9 mouse cellular contexts compared by ENCODE assay signal in the genomic region with DNA sequence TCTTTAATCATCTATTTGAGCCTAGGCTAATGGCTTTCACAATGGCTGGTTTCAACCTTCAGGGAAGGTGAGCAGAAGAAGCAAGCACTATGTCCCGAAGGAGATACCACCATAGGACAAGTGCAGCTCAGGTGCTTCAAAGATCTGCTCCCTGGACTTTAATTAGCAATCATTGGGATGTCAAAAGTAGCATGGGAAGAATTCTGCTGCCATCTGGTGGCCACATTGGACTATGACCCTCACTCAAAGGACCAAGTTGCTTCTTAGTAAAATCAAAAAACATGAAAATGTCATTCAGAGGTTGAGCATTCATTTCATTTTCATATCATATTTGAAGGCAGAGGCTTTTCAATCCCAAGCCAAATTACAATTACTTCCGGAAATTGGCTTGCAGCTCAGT.
A peak's percentile ranks its signal among the peaks of the same experiment; 100 is the strongest.
DNase-seq lines count a peak whose midpoint lies in the region; ATAC-seq and TF ChIP-seq lines count a peak whose summit lies in the region.
"Had no signal": no experiment of that assay in that cellular context is flagged by ENCODE, and none has a peak within 500 bp of the region (broad histone marks: within the 10 kb centered on the region; RNA-seq: fewer than 3 reads in every experiment).

No protein-coding gene starts in this region.

- ATAC-seq in hindbrain, embryonic 11.5 days (ENCODE audit: low FRiP score) = no peak
- ATAC-seq in hindbrain, embryonic 16.5 days = no peak
- ATAC-seq in embryonic facial prominence, embryonic 12.5 days (ENCODE audit: insufficient number of reproducible peaks, insufficient read depth, low FRiP score, low TSS enrichment) = peak; percentile 22; the same call in 1 of the 2 replicates

- TF ChIP-seq EP300 in CH12.LX (IDR thresholded peaks at IDR 0.05; ENCODE audit: low read length) = no peak

- peak; percentile 69 to 85 for TF ChIP-seq CTCF in CH12.LX (conservative IDR thresholded peaks at IDR 0.05 in 1 of 2, IDR thresholded peaks at IDR 0.05 in 1 of 2; ENCODE audit: low read depth in 2 of 2, low read length in 2 of 2)

- no peak overlapping the region for H3K27ac ChIP-seq in hindbrain, embryonic 11.5 days (ENCODE audit: low read depth, low read length)
- H3K27ac ChIP-seq in hindbrain, embryonic 16.5 days (ENCODE audit: low read depth, low read length) = no peak overlapping the region
- no peak overlapping the region for H3K27ac ChIP-seq in CH12.LX (ENCODE audit: insufficient read depth, low read depth)
- H3K27ac ChIP-seq in embryonic facial prominence, embryonic 12.5 days = no peak overlapping the region
- H3K27ac ChIP-seq: macrophage had no signal

- H3K36me3 ChIP-seq in hindbrain, embryonic 11.5 days (ENCODE audit: control insufficient read depth, insufficient read depth, low read length) = no peaks in the 10 kb centered on the region
- H3K36me3 ChIP-seq in hindbrain, embryonic 16.5 days (ENCODE audit: control insufficient read depth, insufficient read depth, low read length) = no peaks in the 10 kb centered on the region
- H3K36me3 ChIP-seq in CH12.LX (replicated peaks in 1 of 2; ENCODE audit: control insufficient read depth in 1 of 2, insufficient read depth in 1 of 2, low read length in 1 of 2) = no peaks in the 10 kb centered on the region
- no peaks in the 10 kb centered on the region for H3K36me3 ChIP-seq in embryonic facial prominence, embryonic 12.5 days

- TF ChIP-seq RAD21 in CH12.LX (IDR thresholded peaks at IDR 0.05; ENCODE audit: low read depth, low read length) = peak; percentile 93

- no peak overlapping the region for H3K9ac ChIP-seq in hindbrain, embryonic 11.5 days (ENCODE audit: low read depth, low read length)
- no peak overlapping the region for H3K9ac ChIP-seq in hindbrain, embryonic 16.5 days (ENCODE audit: low read depth, low read length)
- H3K9ac ChIP-seq in CH12.LX (ENCODE audit: insufficient read depth, low read depth) = no peak overlapping the region
- no peak overlapping the region for H3K9ac ChIP-seq in embryonic facial prominence, embryonic 12.5 days

- no peaks in the 10 kb centered on the region for H3K79me2 ChIP-seq in CH12.LX (replicated peaks; ENCODE audit: control insufficient read depth, extremely low read depth, insufficient read depth, poor library complexity, severe bottlenecking)

- no peak overlapping the region for H3K4me3 ChIP-seq in hindbrain, embryonic 11.5 days (ENCODE audit: low read depth, low read length)
- H3K4me3 ChIP-seq in hindbrain, embryonic 16.5 days (ENCODE audit: low read length) = no peak overlapping the region
- no peak overlapping the region for H3K4me3 ChIP-seq in CH12.LX (replicated peaks in 1 of 3; ENCODE audit: low read depth in 2 of 3, low read length in 2 of 3, poor library complexity in 1 of 3)
- H3K4me3 ChIP-seq in embryonic facial prominence, embryonic 12.5 days = no peak overlapping the region

- no peaks in the 10 kb centered on the region for H3K27me3 ChIP-seq in hindbrain, embryonic 11.5 days (ENCODE audit: control insufficient read depth, insufficient read depth, low read length)
- no peaks in the 10 kb centered on the region for H3K27me3 ChIP-seq in hindbrain, embryonic 16.5 days (replicated peaks; ENCODE audit: control insufficient read depth, insufficient read depth, low read length)
- H3K27me3 ChIP-seq in CH12.LX (replicated peaks) = no peaks in the 10 kb centered on the region
- no peaks in the 10 kb centered on the region for H3K27me3 ChIP-seq in embryonic facial prominence, embryonic 12.5 days

- H3K4me1 ChIP-seq in hindbrain, embryonic 11.5 days (replicated peaks; ENCODE audit: control insufficient read depth, insufficient read depth, low read length) = no peaks in the 10 kb centered on the region
- H3K4me1 ChIP-seq in hindbrain, embryonic 16.5 days (ENCODE audit: control insufficient read depth, insufficient read depth, low read depth, low read length) = no peaks in the 10 kb centered on the region
- H3K4me1 ChIP-seq in CH12.LX (ENCODE audit: control insufficient read depth in 1 of 2, insufficient read depth in 2 of 2) = no peaks in the 10 kb centered on the region
- H3K4me1 ChIP-seq in embryonic facial prominence, embryonic 12.5 days = no peaks in the 10 kb centered on the region

- no peak overlapping the region for H3K4me2 ChIP-seq in hindbrain, embryonic 11.5 days (replicated peaks; ENCODE audit: low read depth, low read length)
- H3K4me2 ChIP-seq in hindbrain, embryonic 16.5 days (ENCODE audit: low read length) = no peak overlapping the region
- H3K4me2 ChIP-seq in CH12.LX (ENCODE audit: insufficient read depth, low read depth, poor library complexity, severe bottlenecking) = peak overlapping the region; percentile 44; the same call in 1 of the 2 replicates
- no peak overlapping the region for H3K4me2 ChIP-seq in embryonic facial prominence, embryonic 12.5 days (replicated peaks)

- TF ChIP-seq POLR2A in CH12.LX (IDR thresholded peaks at IDR 0.05; ENCODE audit: low read depth, low read length) = no peak

- peak; percentile 72 for DNase-seq in hindbrain, embryonic 11.5 days (ENCODE audit: low spot score)
- DNase-seq in CH12.LX (ENCODE audit: extremely low read depth) = peak; percentile 56
- peak; percentile 54 for DNase-seq in adrenal gland, postnatal 25 days
- peak; percentile 37 for DNase-seq in layer of hippocampus, adult 9-11 months
- peak; percentile 70 for DNase-seq in naive thymus-derived CD4-positive, alpha-beta T cell, adult 2 months (ENCODE audit: low read depth)
- DNase-seq in yolk sac, embryonic 10.5 days (ENCODE audit: low spot score) = peak; percentile 9

- 33% methylated on average over 2 of the region's 2 CpGs for WGBS in hindbrain, embryonic 11.5 days
- 35% methylated on average over 2 of the region's 2 CpGs for WGBS in hindbrain, embryonic 16.5 days
- WGBS in embryonic facial prominence, embryonic 12.5 days = 26% methylated on average over 2 of the region's 2 CpGs

- in situ Hi-C loops in CH12.LX (cut with MboI; ENCODE audit: low pct_ligation_motif_present, low pct_unique_long_range_greater_than_20kb, low sequenced_read_pairs) = loop anchor here (25.0 kb wide), 1 partner anchor 835 kb away; no protein-coding TSS in a partner anchor

- no peaks in the 10 kb centered on the region for H3K9me3 ChIP-seq in hindbrain, embryonic 11.5 days (ENCODE audit: control insufficient read depth, low read length)
- H3K9me3 ChIP-seq in hindbrain, embryonic 16.5 days (ENCODE audit: control insufficient read depth, low read length) = no peaks in the 10 kb centered on the region
- no peaks in the 10 kb centered on the region for H3K9me3 ChIP-seq in CH12.LX (replicated peaks; ENCODE audit: low read length)
- H3K9me3 ChIP-seq in embryonic facial prominence, embryonic 12.5 days = no peaks in the 10 kb centered on the region

- dilution Hi-C loops in CH12.LX (cut with MboI; ENCODE audit: extremely low pct_ligation_motif_present, extremely low pct_unique_long_range_greater_than_20kb, low sequenced_read_pairs) = no loop called here

TF ChIP-seq in CH12.LX, 34 proteins besides CTCF, POLR2A, EP300 and RAD21:
- no peak for TF ChIP-seq ELF1 (IDR thresholded peaks at IDR 0.05; ENCODE audit: low read depth, low read length)
- peak; percentile 45 for TF ChIP-seq ZC3H11A (IDR thresholded peaks at IDR 0.05; ENCODE audit: low read depth, low read length)
- peak; percentile 83 for TF ChIP-seq SMC3 (IDR thresholded peaks at IDR 0.05; ENCODE audit: low read depth, low read length)

Comparison
In these comparisons a context has a peak if more than half of its experiments do, and no peak if none do; other contexts are left out.
1. DNase-seq: peak in every context shown above with its lines; median percentile 72 in hindbrain, embryonic 11.5 days; 70 in naive thymus-derived CD4-positive, alpha-beta T cell, adult 2 months; 56 in CH12.LX; 54 in adrenal gland, postnatal 25 days; 37 in layer of hippocampus, adult 9-11 months; 9 in yolk sac, embryonic 10.5 days.